Mouse (Mus musculus) myocyte (in vitro differentiated cells): ENCODE measurements at regions not wholly inside any gene's neighbourhood (a gene's known extent, or its start where the extent isn't known, plus 50 kb on each side); places are given as distances from the start of the nearest gene placed in this dataset.

Experiments
- H3K27me3 ChIP-seq: one replicate; pipeline ENCODE4 v1.6.1; 2011; ENCODE audit not compliant: control insufficient read depth, insufficient read depth, insufficient read length
- H3K36me3 ChIP-seq: one replicate; pipeline ENCODE4 v1.6.1; 2011; ENCODE audit not compliant: control insufficient read depth, insufficient read depth
- H3K4me2 ChIP-seq: one replicate; pipeline ENCODE4 v1.6.1; 2011; ENCODE audit warnings: low read depth, control low read depth
- H3K4me3 ChIP-seq: one replicate; pipeline ENCODE4 v1.5.1; 2011; ENCODE audit warnings: mild to moderate bottlenecking, control low read depth, moderate library complexity
- H3K79me2 ChIP-seq: one replicate; pipeline ENCODE4 v1.6.1; 2011; ENCODE audit not compliant: control insufficient read depth, insufficient read depth
- H3ac ChIP-seq: one replicate; pipeline ENCODE4 v1.6.1; 2011; ENCODE audit not compliant: control insufficient read depth, insufficient read length
- CEBPB ChIP-seq: IDR thresholded peaks from 2 replicates; pipeline ENCODE4 v1.6.1; 2011; ENCODE audit warnings: mild to moderate bottlenecking, moderate library complexity; ENCODE audit not compliant: poor library complexity, insufficient read depth, severe bottlenecking
- E2F4 ChIP-seq: IDR thresholded peaks from one replicate; pipeline ENCODE4 v1.6.1; 2011; ENCODE audit warnings: mild to moderate bottlenecking, control low read depth, moderate library complexity; ENCODE audit not compliant: insufficient read depth
- MAX ChIP-seq: IDR thresholded peaks from one replicate; pipeline ENCODE4 v1.6.1; 2011; ENCODE audit warnings: low read depth, mild to moderate bottlenecking, control low read depth
- MYOD1 ChIP-seq, 3 experiments: IDR thresholded peaks; one replicate each; pipeline ENCODE4 v1.6.1; 2011; ENCODE audit warnings: control low read depth in 2 of 3, low read depth in 2 of 3, mild to moderate bottlenecking in 2 of 3, moderate library complexity in 1 of 3; ENCODE audit not compliant: insufficient read length in 2 of 3, control insufficient read depth in 1 of 3
- MYOG ChIP-seq, 3 experiments: IDR thresholded peaks; one replicate each; pipeline ENCODE4 v1.6.1; 2011; ENCODE audit warnings: control low read depth in 2 of 3, low read depth in 2 of 3, mild to moderate bottlenecking in 2 of 3; ENCODE audit not compliant: insufficient read length in 2 of 3, control insufficient read depth in 1 of 3, insufficient read depth in 1 of 3
- POLR2A ChIP-seq: IDR thresholded peaks from one replicate; pipeline ENCODE4 v1.6.1; 2011; ENCODE audit warnings: low read depth, mild to moderate bottlenecking, control low read depth, moderate library complexity; ENCODE audit not compliant: insufficient read length
- POLR2AphosphoS2 ChIP-seq: IDR thresholded peaks from one replicate; pipeline ENCODE4 v1.6.1; 2011; ENCODE audit warnings: low read depth, control low read depth; ENCODE audit not compliant: insufficient read length
- REST ChIP-seq: IDR thresholded peaks from one replicate; pipeline ENCODE4 v1.6.1; 2011; ENCODE audit warnings: mild to moderate bottlenecking, control low read depth, moderate library complexity; ENCODE audit not compliant: insufficient read depth, insufficient read length
- SRF ChIP-seq: IDR thresholded peaks from one replicate; pipeline ENCODE4 v1.6.1; 2011; ENCODE audit warnings: low read depth; ENCODE audit not compliant: control insufficient read depth, insufficient read length
- TCF12 ChIP-seq: IDR thresholded peaks from one replicate; pipeline ENCODE4 v1.6.1; 2011; ENCODE audit warnings: mild to moderate bottlenecking, control low read depth; ENCODE audit not compliant: poor library complexity, insufficient read depth, severe bottlenecking
- TCF3 ChIP-seq: IDR thresholded peaks from one replicate; pipeline ENCODE4 v1.6.1; 2011; ENCODE audit warnings: low read depth, control low read depth; ENCODE audit not compliant: insufficient read length
- USF1 ChIP-seq: IDR thresholded peaks from one replicate; pipeline ENCODE4 v1.6.1; 2011; ENCODE audit warnings: low read depth, mild to moderate bottlenecking, control low read depth, moderate library complexity

DNA sequence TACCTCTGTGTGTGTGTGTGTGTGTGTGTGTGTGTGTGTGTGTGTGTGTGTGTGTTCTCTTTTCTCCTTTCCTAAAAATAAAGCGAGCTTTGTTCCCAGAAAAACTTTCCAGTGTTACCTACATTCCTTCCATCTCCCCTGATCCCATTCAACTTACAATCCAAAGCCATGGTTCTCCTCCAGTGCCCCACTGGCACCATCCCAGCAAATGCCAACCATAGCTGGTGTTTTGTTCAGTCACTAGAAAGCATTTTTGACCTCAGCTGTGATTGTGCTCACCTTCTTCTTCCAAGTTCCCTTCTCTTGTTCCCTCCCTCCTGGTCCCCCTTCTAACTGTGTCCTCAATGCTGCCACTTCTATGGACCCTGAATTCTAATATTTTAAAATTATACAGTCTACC is 614.1 kb upstream of the Mpdz start:
- Histone ChIP-seq H3ac (no peak overlapping the region), H3K36me3 (no peaks in the 10 kb centered on the region), H3K27me3 (no peaks in the 10 kb centered on the region), H3K4me3 (no peak overlapping the region), H3K79me2 (no peaks in the 10 kb centered on the region), H3K4me2 (no peak overlapping the region)
- TF ChIP-seq MAX = no peak
- no peak for TF ChIP-seq TCF12
- TF ChIP-seq USF1 = no peak
- no peak for TF ChIP-seq SRF
- TF ChIP-seq MYOD1 (IDR thresholded peaks at IDR 0.05; ENCODE audit: control insufficient read depth in 1 of 3, insufficient read length in 2 of 3, low read depth in 2 of 3) = no peak

DNA sequence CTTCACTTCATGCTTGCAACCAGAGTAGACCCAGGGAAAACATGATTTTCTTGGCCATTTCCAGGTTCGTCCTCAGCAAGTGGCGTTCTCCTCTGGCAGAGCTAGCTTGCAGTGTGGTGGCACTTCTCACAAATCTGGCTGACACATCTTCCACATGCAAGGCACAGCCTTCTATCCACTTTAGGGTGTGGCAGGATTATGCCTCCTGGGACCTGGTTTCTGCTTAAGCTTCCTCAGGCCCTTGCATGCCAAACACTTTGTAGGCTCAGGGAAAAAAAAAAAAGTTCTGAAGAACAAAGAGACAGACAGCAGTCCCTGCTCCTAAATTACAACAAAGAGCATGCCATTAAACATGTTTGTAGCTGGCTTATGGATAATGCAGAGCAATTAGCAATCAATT is 605.6 kb upstream of the Mpdz start:
- Histone ChIP-seq H3ac (no peak overlapping the region), H3K27me3 (no peaks in the 10 kb centered on the region), H3K36me3 (no peaks in the 10 kb centered on the region), H3K4me3 (no peak overlapping the region), H3K79me2 (no peaks in the 10 kb centered on the region), H3K4me2 (no peak overlapping the region)
- TF ChIP-seq MYOD1 (IDR thresholded peaks at IDR 0.05; ENCODE audit: control insufficient read depth in 1 of 3, insufficient read length in 2 of 3, low read depth in 2 of 3) (no peak), TCF12 (no peak)

GRCm38 (mm10) chr4:82037473-82037872 is 594.9 kb upstream of the Mpdz start:
- H3K4me3 ChIP-seq = no peak overlapping the region
- H3K27me3 ChIP-seq = no peaks in the 10 kb centered on the region
- H3ac ChIP-seq = no peak overlapping the region
- no peak overlapping the region for H3K4me2 ChIP-seq
- TF ChIP-seq USF1 = no peak
- TF ChIP-seq REST = no peak
- H3K36me3 ChIP-seq = no peaks in the 10 kb centered on the region
- no peaks in the 10 kb centered on the region for H3K79me2 ChIP-seq

- H3K36me3 ChIP-seq = no peaks in the 10 kb centered on the region
- no peak overlapping the region for H3K4me3 ChIP-seq
- H3K4me2 ChIP-seq = peak overlapping the region; percentile 40
- H3K79me2 ChIP-seq = no peaks in the 10 kb centered on the region
- no peak for TF ChIP-seq USF1
- TF ChIP-seq REST = no peak
- TF ChIP-seq CEBPB = no peak
- TF ChIP-seq TCF12 = peak; percentile 58
- peak; percentile 63 to 88 (median 63) for TF ChIP-seq MYOG (IDR thresholded peaks at IDR 0.05; ENCODE audit: control insufficient read depth in 1 of 3, insufficient read depth in 1 of 3, insufficient read length in 2 of 3, low read depth in 2 of 3)
- TF ChIP-seq TCF3 = peak; percentile 67
- TF ChIP-seq E2F4 = no peak
- no peak for TF ChIP-seq POLR2AphosphoS2
- no peak for TF ChIP-seq MAX
- TF ChIP-seq SRF = no peak
- no peak for TF ChIP-seq POLR2A
- peak; percentile 83 to 93 (median 90) for TF ChIP-seq MYOD1 (IDR thresholded peaks at IDR 0.05; ENCODE audit: control insufficient read depth in 1 of 3, insufficient read length in 2 of 3, low read depth in 2 of 3)
- no peak overlapping the region for H3ac ChIP-seq
- no peaks in the 10 kb centered on the region for H3K27me3 ChIP-seq
These were observed 592.6 kb upstream of the Mpdz start for GRCm38 (mm10) chr4:82035074-82035703.

DNA sequence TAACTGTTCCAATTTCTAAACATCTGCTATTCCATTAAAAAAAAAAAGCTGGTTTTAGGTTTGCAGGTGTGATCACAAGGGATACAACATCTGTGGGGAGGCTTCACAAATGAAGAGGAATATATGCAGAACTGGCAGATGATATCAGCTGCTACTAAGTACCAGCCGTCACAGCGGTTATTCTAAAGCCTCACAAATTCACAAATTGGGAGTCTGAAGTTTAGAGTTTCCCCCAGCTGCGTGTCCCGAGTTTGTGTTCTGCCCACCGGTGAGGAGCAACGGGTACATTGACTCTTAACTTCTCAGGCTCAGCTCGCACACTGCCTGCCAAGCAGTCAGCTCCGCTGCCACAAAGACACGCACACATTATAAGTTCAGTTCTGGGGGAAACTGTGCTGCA is 586.6 kb upstream of the Mpdz start:
- no peak for TF ChIP-seq TCF12
- TF ChIP-seq POLR2A = no peak
- no peak for TF ChIP-seq MYOG (IDR thresholded peaks at IDR 0.05; ENCODE audit: control insufficient read depth in 1 of 3, insufficient read depth in 1 of 3, insufficient read length in 2 of 3, low read depth in 2 of 3)
- no peak for TF ChIP-seq USF1
- no peak for TF ChIP-seq SRF
- TF ChIP-seq MYOD1 (IDR thresholded peaks at IDR 0.05; ENCODE audit: control insufficient read depth in 1 of 3, insufficient read length in 2 of 3, low read depth in 2 of 3) = no peak
- no peak for TF ChIP-seq CEBPB
- TF ChIP-seq TCF3 = no peak
- no peak for TF ChIP-seq REST
- no peak for TF ChIP-seq POLR2AphosphoS2
- no peak for TF ChIP-seq E2F4
- no peak for TF ChIP-seq MAX

More for the DNA sequence above, 586.6 kb upstream of the Mpdz start:
- no peaks in the 10 kb centered on the region for H3K27me3 ChIP-seq
- H3K79me2 ChIP-seq = no peaks in the 10 kb centered on the region
- no peak overlapping the region for H3K4me2 ChIP-seq
- H3K36me3 ChIP-seq = no peaks in the 10 kb centered on the region
- H3K4me3 ChIP-seq = no peak overlapping the region
- no peak overlapping the region for H3ac ChIP-seq
